ENCODE assay signal across 17 mouse cellular contexts in the genomic region with DNA sequence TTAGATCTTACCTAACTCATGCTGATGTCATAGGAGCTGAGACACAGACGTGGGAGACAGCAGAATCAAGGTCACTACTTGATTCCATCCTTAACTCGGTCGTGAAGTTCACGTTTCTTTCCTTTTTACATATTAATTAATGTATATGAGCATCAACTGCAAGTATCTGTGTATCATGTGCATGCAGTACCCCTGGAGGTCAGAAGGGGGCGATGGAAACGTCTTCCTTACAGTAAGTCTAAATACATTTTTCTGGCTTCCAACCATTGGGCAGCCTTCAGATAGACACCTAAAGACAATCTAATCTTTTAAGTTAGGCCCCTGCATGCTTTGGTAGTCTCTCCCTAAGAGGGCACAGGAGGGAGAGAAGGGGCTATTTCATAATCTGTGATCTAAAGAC. TPM values are rescaled to one million over a fixed set of nuclear protein-coding genes. Genes with fewer than 3 reads are reported as not detected.
DNase-seq lines count a peak whose midpoint lies in the region; ATAC-seq and TF ChIP-seq lines count a peak whose summit lies in the region.
"Had no signal": no experiment of that assay in that cellular context is flagged by ENCODE, and none has a peak within 500 bp of the region (broad histone marks: within the 10 kb centered on the region; RNA-seq: fewer than 3 reads in every experiment).

No protein-coding gene starts in this region.

- 80% methylated on average over 6 of the region's 6 CpGs for WGBS in hindbrain, embryonic 11.5 days
- 86% methylated on average over 6 of the region's 6 CpGs for WGBS in hindbrain, embryonic 10.5 days
- WGBS in lung, adult 2 months: 81% methylated on average over 6 of the region's 6 CpGs

- no peak overlapping the region for H3K4me2 ChIP-seq in hindbrain, embryonic 11.5 days (replicated peaks; ENCODE audit: low read depth, low read length)
- H3K4me2 ChIP-seq: kidney, embryonic 15.5 days; limb, embryonic 15.5 days had no signal

- no peak overlapping the region for H3K27ac ChIP-seq in hindbrain, embryonic 11.5 days (ENCODE audit: low read depth, low read length)
- no peak overlapping the region for H3K27ac ChIP-seq in hindbrain, embryonic 10.5 days
- H3K27ac ChIP-seq: kidney, embryonic 15.5 days; limb, embryonic 15.5 days had no signal

- no peaks in the 10 kb centered on the region for H3K36me3 ChIP-seq in hindbrain, embryonic 11.5 days (ENCODE audit: control insufficient read depth, insufficient read depth, low read length)
- H3K36me3 ChIP-seq in hindbrain, embryonic 10.5 days: no peaks in the 10 kb centered on the region
- H3K36me3 ChIP-seq: kidney, embryonic 15.5 days; limb, embryonic 15.5 days had no signal

- peak; percentile 3; the same call in 1 of the 2 replicates for TF ChIP-seq CTCF in lung, adult 2 months (IDR thresholded peaks at IDR 0.05; ENCODE audit: insufficient read depth, low read length)

- H3K4me3 ChIP-seq in hindbrain, embryonic 11.5 days (ENCODE audit: low read depth, low read length): no peak overlapping the region
- H3K4me3 ChIP-seq in hindbrain, embryonic 10.5 days: no peak overlapping the region
- no peak overlapping the region for H3K4me3 ChIP-seq in lung, adult 2 months (replicated peaks; ENCODE audit: extremely low read depth, low read depth, low read length)
- H3K4me3 ChIP-seq: kidney, embryonic 15.5 days; limb, embryonic 15.5 days; myocyte had no signal

- no peaks in the 10 kb centered on the region for H3K9me3 ChIP-seq in hindbrain, embryonic 11.5 days (ENCODE audit: control insufficient read depth, low read length)
- no peaks in the 10 kb centered on the region for H3K9me3 ChIP-seq in hindbrain, embryonic 10.5 days
- H3K9me3 ChIP-seq: kidney, embryonic 15.5 days; limb, embryonic 15.5 days had no signal

- DNase-seq in hindbrain, embryonic 11.5 days (ENCODE audit: low spot score): peak; percentile 25
- no peak for DNase-seq in hindbrain, embryonic 10.5 days (ENCODE audit: low spot score)
- DNase-seq in lung, adult 2 months: no peak
- no peak for DNase-seq in lung, postnatal 4 days
- DNase-seq in B cell, adult 2 months: peak; percentile 11 to 28
- DNase-seq in ZHBTc4 (ENCODE audit: low read depth, low spot score): peak; percentile 82
- DNase-seq in urinary bladder, postnatal 4 days (ENCODE audit: low spot score in 2 of 2): no peak
- DNase-seq in urinary bladder, postnatal 36 days (ENCODE audit: low spot score in 2 of 2): no peak
- DNase-seq: adrenal gland, adult 2 months; cerebellum, postnatal 36 days; heart, postnatal 36 days; layer of hippocampus, postnatal 36 days; thymus, postnatal 25 days had no signal

- no peak for TF ChIP-seq POLR2A in lung, adult 2 months (IDR thresholded peaks at IDR 0.05; ENCODE audit: borderline replicate concordance, extremely low read depth, low read depth, low read length)

- ATAC-seq in hindbrain, embryonic 11.5 days (ENCODE audit: low FRiP score): no peak
- ATAC-seq: forebrain, embryonic 16.5 days had no signal

- H3K9ac ChIP-seq in hindbrain, embryonic 11.5 days (ENCODE audit: low read depth, low read length): no peak overlapping the region
- H3K9ac ChIP-seq: kidney, embryonic 15.5 days; limb, embryonic 15.5 days had no signal

- no peaks in the 10 kb centered on the region for H3K27me3 ChIP-seq in hindbrain, embryonic 11.5 days (ENCODE audit: control insufficient read depth, insufficient read depth, low read length)
- no peaks in the 10 kb centered on the region for H3K27me3 ChIP-seq in hindbrain, embryonic 10.5 days (ENCODE audit: insufficient read depth, poor library complexity, severe bottlenecking)
- H3K27me3 ChIP-seq: kidney, embryonic 15.5 days; limb, embryonic 15.5 days had no signal

- no peaks in the 10 kb centered on the region for H3K4me1 ChIP-seq in hindbrain, embryonic 11.5 days (replicated peaks; ENCODE audit: control insufficient read depth, insufficient read depth, low read length)
- peaks cover 4% of the 10 kb centered on the region; the same call in 1 of the 2 replicates for H3K4me1 ChIP-seq in hindbrain, embryonic 10.5 days (replicated peaks)
- H3K4me1 ChIP-seq in lung, adult 2 months (ENCODE audit: control insufficient read depth, insufficient read depth, low read length): no peaks in the 10 kb centered on the region
- H3K4me1 ChIP-seq: limb, embryonic 15.5 days had no signal

RNA-seq across cellular contexts. Expression of gene Slc16a9, which starts 58.3 kb away (rescaled TPM):
- polyA plus RNA-seq in hindbrain, embryonic 11.5 days (2014; fragmentation: Nextera tagmentation; extraction: Ambion mirVana): 0.32 and 0.36 TPM in 2 replicates
- polyA plus RNA-seq in hindbrain, embryonic 10.5 days (2016; fragmentation: Nextera tagmentation; extraction: Ambion mirVana): 0.40 and 0.58 TPM in 2 replicates
- polyA plus RNA-seq in lung, adult 2 months (2012; rRNA removed): 47.8 and 53.2 TPM in 2 replicates

Comparison
In these comparisons a context has a peak if more than half of its experiments do, and no peak if none do; other contexts are left out.
1. DNase-seq: peak in hindbrain, embryonic 11.5 days (single experiment), B cell, adult 2 months (2 of 2) and ZHBTc4 (single experiment); none in hindbrain, embryonic 10.5 days (single experiment), lung, adult 2 months (single experiment), lung, postnatal 4 days (0 of 2), urinary bladder, postnatal 4 days (0 of 2) and urinary bladder, postnatal 36 days (0 of 2).
2. RNA of gene Slc16a9, which starts 58.3 kb away (polyA plus RNA-seq): 47.8 to 53.2 TPM in lung, adult 2 months; 0.40 to 0.58 TPM in hindbrain, embryonic 10.5 days and 0.32 to 0.36 TPM in hindbrain, embryonic 11.5 days; every median in the first group is over 10 times any median in the second.